Mouse (Mus musculus): Measurements from ENCODE around the gene Klf7. TPM values are rescaled to one million over a fixed set of nuclear protein-coding genes. Genes with fewer than 3 reads are reported as not detected.
"Not testable (repeated sequence)": the region's sequence is repeated elsewhere in the genome, so short reads cannot be mapped to it uniquely, and the experiment has no call there.

Klf7 gene
- total and polyA plus RNA-seq, 3 experiments = 10.3 to 18.9 (median 18.4) TPM

DNA sequence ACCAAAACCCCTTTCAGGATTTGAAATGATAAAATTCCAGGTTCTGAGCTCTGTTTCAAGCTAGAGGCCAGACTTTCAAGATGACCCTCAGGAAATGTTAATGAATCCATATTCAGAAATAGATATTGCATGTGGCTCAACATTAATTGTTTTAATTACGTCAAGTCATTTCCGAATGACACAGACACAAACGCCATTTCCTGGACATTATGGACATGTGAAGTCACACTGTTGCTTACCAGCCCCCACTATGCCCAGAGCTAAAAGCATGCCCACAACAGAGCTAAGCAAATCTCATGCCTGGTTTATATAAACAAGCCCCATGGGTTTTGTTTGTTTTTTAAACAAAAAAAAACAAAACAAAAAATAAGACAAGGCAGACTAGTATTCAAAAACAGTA lies 7.5 kb downstream of the Klf7 start:
- no peak for TF ChIP-seq EP300 (IDR thresholded peaks at IDR 0.05; ENCODE audit: insufficient read depth, low read depth, low read length)
- TF ChIP-seq POLR2A (IDR thresholded peaks at IDR 0.05; ENCODE audit: insufficient read depth, low read depth, low read length) = no peak
- no peak for TF ChIP-seq CTCF (IDR thresholded peaks at IDR 0.05)
- no peak overlapping the region for H3K4me3 ChIP-seq
- intact Hi-C loops (cut with DNase I) = loop anchor here (10.0 kb wide), 2 partner anchors 240 to 420 kb away; partner anchors contain the start of gene Creb1
- H3K36me3 ChIP-seq (ENCODE audit: control insufficient read depth, insufficient read depth, low read length) = peaks cover 54% of the 10 kb centered on the region
- H3K27ac ChIP-seq = peak overlapping the region; percentile 12; the same call in 1 of the 2 replicates
- no peak for DNase-seq
- H3K27me3 ChIP-seq (ENCODE audit: control insufficient read depth, insufficient read depth, low read length) = no peaks in the 10 kb centered on the region
- no peak overlapping the region for H3K9ac ChIP-seq (ENCODE audit: low read depth, low read length)
- H3K79me2 ChIP-seq (replicated peaks; ENCODE audit: control insufficient read depth, insufficient read depth, low read length) = peaks cover 14% of the 10 kb centered on the region
- 36% methylated on average over 3 of the region's 3 CpGs for WGBS
- H3K4me1 ChIP-seq (ENCODE audit: control insufficient read depth, insufficient read depth, low read length) = peaks cover 27% of the 10 kb centered on the region

DNA sequence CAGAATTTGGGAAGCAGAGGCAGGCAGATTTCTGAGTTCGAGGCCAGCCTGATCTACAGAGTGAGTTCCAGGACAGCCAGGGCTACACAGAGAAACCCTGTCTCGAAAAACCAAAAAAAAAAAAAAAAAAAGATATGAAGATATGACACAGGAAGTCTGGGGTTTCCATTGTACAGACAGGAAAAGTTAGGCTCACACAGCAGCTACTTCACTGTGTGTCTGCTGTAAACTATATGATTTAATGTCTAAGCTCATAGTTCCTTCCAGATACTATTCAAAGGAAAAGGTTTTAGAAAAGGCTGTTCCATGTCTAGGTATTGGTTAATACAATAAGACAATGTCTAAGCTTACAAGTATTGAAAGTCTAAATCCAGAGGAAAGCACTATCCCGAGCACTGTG lies 13.4 kb downstream of the Klf7 start:
- 58% methylated on average over 3 of the region's 3 CpGs for WGBS
- peaks cover 24% of the 10 kb centered on the region for H3K4me1 ChIP-seq (ENCODE audit: control insufficient read depth, insufficient read depth, low read length)
- H3K9ac ChIP-seq (ENCODE audit: low read depth, low read length); DNase-seq; H3K27me3 ChIP-seq (ENCODE audit: control insufficient read depth, insufficient read depth, low read length); intact Hi-C loops (cut with DNase I); H3K4me3 ChIP-seq: not testable (repeated sequence)
- H3K36me3 ChIP-seq (ENCODE audit: control insufficient read depth, insufficient read depth, low read length) = peaks cover 59% of the 10 kb centered on the region
- peaks cover 16% of the 10 kb centered on the region for H3K79me2 ChIP-seq (replicated peaks; ENCODE audit: control insufficient read depth, insufficient read depth, low read length)
- 0 out of 2 replicates have a peak overlapping the region, but pooled peaks have one; percentile 29 for H3K27ac ChIP-seq

DNA sequence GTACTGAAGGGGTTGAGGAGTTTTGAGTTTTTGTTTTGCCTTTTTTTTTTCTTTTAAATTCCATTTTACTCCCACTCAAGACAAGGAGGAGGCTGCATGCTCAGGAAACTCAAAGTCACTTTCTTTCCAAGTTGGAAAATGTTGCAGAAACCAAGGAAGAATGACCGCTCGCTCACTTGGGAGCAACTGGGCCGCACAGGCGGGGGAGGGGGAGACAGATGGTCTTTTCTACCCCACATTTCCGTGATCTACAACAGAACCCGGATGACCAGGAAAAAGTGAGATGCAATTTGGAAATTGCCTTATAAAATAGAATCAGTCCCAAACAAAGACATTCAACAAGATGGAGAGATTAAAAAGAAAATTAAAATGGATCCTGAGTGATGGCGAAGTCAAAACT lies 14.6 kb downstream of the Klf7 start:
- 30% methylated on average over 7 of the region's 7 CpGs for WGBS
- TF ChIP-seq EP300 (IDR thresholded peaks at IDR 0.05; ENCODE audit: insufficient read depth, low read depth, low read length) (no peak), POLR2A (IDR thresholded peaks at IDR 0.05; ENCODE audit: insufficient read depth, low read depth, low read length) (no peak), CTCF (IDR thresholded peaks at IDR 0.05) (no peak)
- no peak for DNase-seq
- Histone ChIP-seq H3K9ac (ENCODE audit: low read depth, low read length) (no peak overlapping the region), H3K4me3 (no peak overlapping the region), H3K4me1 (ENCODE audit: control insufficient read depth, insufficient read depth, low read length) (peaks cover 27% of the 10 kb centered on the region), H3K36me3 (ENCODE audit: control insufficient read depth, insufficient read depth, low read length) (peaks cover 54% of the 10 kb centered on the region), H3K27me3 (ENCODE audit: control insufficient read depth, insufficient read depth, low read length) (no peaks in the 10 kb centered on the region), H3K27ac (peak overlapping the region; percentile 49), H3K79me2 (replicated peaks; ENCODE audit: control insufficient read depth, insufficient read depth, low read length) (peaks cover 15% of the 10 kb centered on the region)
- intact Hi-C loops (cut with DNase I) = no loop called here

DNA sequence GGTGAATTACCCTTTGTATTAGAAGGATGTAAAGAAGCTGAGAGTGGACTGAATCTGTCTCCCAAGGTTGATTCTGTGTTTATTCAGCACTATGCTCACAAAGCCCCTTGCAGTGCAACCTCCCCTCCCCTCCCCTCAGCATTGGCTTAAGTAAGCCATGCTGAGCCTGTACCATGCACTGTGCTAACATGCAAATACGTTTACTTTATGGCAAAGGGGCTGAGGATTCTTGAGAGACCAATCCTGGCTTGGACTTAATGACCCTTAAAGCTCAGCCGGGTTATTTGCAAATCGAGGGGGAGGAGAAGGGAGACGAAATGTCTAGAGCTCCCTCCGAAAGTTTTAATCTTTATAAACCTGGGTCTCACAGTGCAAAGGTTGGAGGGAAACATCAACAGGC lies 16.0 kb downstream of the Klf7 start:
- TF ChIP-seq CTCF (IDR thresholded peaks at IDR 0.05) (no peak), EP300 (IDR thresholded peaks at IDR 0.05; ENCODE audit: insufficient read depth, low read depth, low read length) (no peak), POLR2A (IDR thresholded peaks at IDR 0.05; ENCODE audit: insufficient read depth, low read depth, low read length) (no peak)
- 46% methylated on average over 5 of the region's 5 CpGs for WGBS
- peak overlapping the region; percentile 34; the same call in 1 of the 2 replicates for H3K27ac ChIP-seq
- intact Hi-C loops (cut with DNase I) = no loop called here
- H3K79me2 ChIP-seq (replicated peaks; ENCODE audit: control insufficient read depth, insufficient read depth, low read length) = peaks cover 12% of the 10 kb centered on the region
- DNase-seq = no peak
- H3K4me1 ChIP-seq (ENCODE audit: control insufficient read depth, insufficient read depth, low read length) = peaks cover 28% of the 10 kb centered on the region
- H3K36me3 ChIP-seq (ENCODE audit: control insufficient read depth, insufficient read depth, low read length) = peaks cover 53% of the 10 kb centered on the region
- no peaks in the 10 kb centered on the region for H3K27me3 ChIP-seq (ENCODE audit: control insufficient read depth, insufficient read depth, low read length)
- no peak overlapping the region for H3K4me3 ChIP-seq
- H3K9ac ChIP-seq (ENCODE audit: low read depth, low read length) = no peak overlapping the region

DNA sequence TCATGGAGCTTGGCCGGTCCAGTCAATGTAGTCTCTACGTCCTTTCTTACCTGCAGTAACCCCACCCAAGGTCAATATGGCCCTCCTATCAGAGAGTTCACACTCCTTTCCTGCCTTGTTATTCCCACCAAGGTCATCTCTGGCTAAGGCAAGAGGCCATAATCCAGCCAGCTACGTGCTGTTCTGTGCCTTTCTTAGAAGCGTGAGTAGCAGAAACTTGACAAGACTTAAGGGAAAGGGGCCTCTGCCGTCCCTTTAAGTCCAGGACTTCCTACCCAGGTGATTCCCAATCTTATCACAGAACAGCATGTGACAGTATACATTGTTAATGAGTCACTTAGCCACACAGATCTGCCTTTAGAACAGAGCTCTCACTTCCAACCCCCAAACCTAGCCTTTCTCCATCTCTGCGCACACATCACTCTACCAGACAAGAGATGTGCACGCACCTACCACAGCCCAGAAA lies 16.9 kb downstream of the Klf7 start:
- intact Hi-C loops (cut with DNase I) = no loop called here
- Histone ChIP-seq H3K27me3 (ENCODE audit: control insufficient read depth, insufficient read depth, low read length) (no peaks in the 10 kb centered on the region), H3K27ac (peak overlapping the region; percentile 41), H3K79me2 (replicated peaks; ENCODE audit: control insufficient read depth, insufficient read depth, low read length) (peaks cover 12% of the 10 kb centered on the region), H3K9ac (ENCODE audit: low read depth, low read length) (no peak overlapping the region), H3K4me3 (no peak overlapping the region), H3K4me1 (ENCODE audit: control insufficient read depth, insufficient read depth, low read length) (peaks cover 30% of the 10 kb centered on the region), H3K36me3 (ENCODE audit: control insufficient read depth, insufficient read depth, low read length) (peaks cover 49% of the 10 kb centered on the region)
- no peak for DNase-seq
- no peak for TF ChIP-seq POLR2A (IDR thresholded peaks at IDR 0.05; ENCODE audit: insufficient read depth, low read depth, low read length)
- no peak for TF ChIP-seq EP300 (IDR thresholded peaks at IDR 0.05; ENCODE audit: insufficient read depth, low read depth, low read length)
- TF ChIP-seq CTCF (IDR thresholded peaks at IDR 0.05) = no peak
- WGBS = 56% methylated on average over 7 of the region's 7 CpGs

DNA sequence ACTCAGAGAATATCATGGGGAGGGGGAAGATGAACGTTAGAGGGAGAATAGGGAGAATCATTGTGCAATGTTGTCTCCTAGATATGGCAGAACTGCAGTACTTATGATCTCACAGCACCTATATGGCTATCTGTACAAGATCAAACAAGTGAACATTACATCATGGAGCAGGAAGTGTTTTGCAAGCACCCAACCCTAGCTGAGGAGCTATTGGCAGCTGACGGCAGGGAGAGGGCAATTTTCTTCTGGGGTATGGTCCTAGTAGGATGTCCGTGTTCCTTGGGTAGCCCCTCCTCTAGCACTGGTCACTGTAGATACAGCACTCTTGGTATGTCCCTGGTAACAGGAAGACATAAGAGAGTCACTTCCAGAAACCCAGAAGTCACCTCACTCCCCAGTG lies 17.4 kb downstream of the Klf7 start:
- intact Hi-C loops (cut with DNase I) = no loop called here
- WGBS = 45% methylated on average over 3 of the region's 3 CpGs
- DNase-seq = no peak
- no peaks in the 10 kb centered on the region for H3K27me3 ChIP-seq (ENCODE audit: control insufficient read depth, insufficient read depth, low read length)
- peaks cover 53% of the 10 kb centered on the region for H3K36me3 ChIP-seq (ENCODE audit: control insufficient read depth, insufficient read depth, low read length)
- H3K4me3 ChIP-seq = no peak overlapping the region
- no peak overlapping the region for H3K9ac ChIP-seq (ENCODE audit: low read depth, low read length)
- peaks cover 16% of the 10 kb centered on the region for H3K79me2 ChIP-seq (replicated peaks; ENCODE audit: control insufficient read depth, insufficient read depth, low read length)
- TF ChIP-seq EP300 (IDR thresholded peaks at IDR 0.05; ENCODE audit: insufficient read depth, low read depth, low read length) (no peak), POLR2A (IDR thresholded peaks at IDR 0.05; ENCODE audit: insufficient read depth, low read depth, low read length) (no peak), CTCF (IDR thresholded peaks at IDR 0.05) (no peak)
- peaks cover 33% of the 10 kb centered on the region for H3K4me1 ChIP-seq (ENCODE audit: control insufficient read depth, insufficient read depth, low read length)
- H3K27ac ChIP-seq = peak overlapping the region; percentile 41
